Comparison of ENCODE assay signal across 19 mouse cellular contexts in the genomic region with DNA sequence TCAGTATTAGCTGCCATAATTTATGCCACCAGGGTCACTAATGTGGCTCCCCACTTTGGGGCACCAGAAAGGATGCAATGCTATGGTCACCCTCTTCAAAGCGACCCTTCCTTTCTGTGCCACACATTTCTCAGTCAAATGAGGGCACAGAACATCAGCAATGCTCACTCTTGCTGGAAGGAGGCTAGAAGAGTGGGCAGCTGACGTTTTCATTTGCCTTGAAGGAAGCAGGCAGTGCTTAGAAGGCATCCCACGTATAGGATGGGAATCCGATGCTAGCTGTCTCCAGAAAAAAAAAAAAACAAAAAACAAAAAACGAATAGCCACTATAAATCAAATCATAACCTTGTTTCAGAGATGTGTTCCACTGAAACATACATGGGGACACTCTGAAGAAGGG.
"Had no signal": no experiment of that assay in that cellular context is flagged by ENCODE, and none has a peak within 500 bp of the region (broad histone marks: within the 10 kb centered on the region; RNA-seq: fewer than 3 reads in every experiment).

No protein-coding gene starts in this region.

- H3K9me3 ChIP-seq: lung, embryonic 15.5 days; midbrain, embryonic 13.5 days; midbrain, embryonic 15.5 days had no signal

- H3K36me3 ChIP-seq: lung, embryonic 15.5 days; midbrain, embryonic 13.5 days; midbrain, embryonic 15.5 days; neural tube, embryonic 12.5 days had no signal

- ATAC-seq: liver, postnatal 0 days; lung, postnatal 0 days; midbrain, embryonic 13.5 days; midbrain, embryonic 15.5 days had no signal

- H3K27me3 ChIP-seq: lung, embryonic 15.5 days; megakaryocyte, embryonic 14.5 days; midbrain, embryonic 15.5 days had no signal

- DNase-seq: liver, postnatal 0 days; lung, adult 2 months; lung, postnatal 14 days; lung, postnatal 36 days; retina, postnatal 1 day; right cerebral cortex, postnatal 25 days; right cerebral cortex, postnatal 4 days; spleen, adult 18-20 months; thymus, adult 18-20 months; thymus, postnatal 14 days; thymus, postnatal 36 days had no signal

- H3K4me2 ChIP-seq: lung, embryonic 15.5 days; midbrain, embryonic 11.5 days; midbrain, embryonic 13.5 days; midbrain, embryonic 15.5 days; neural tube, embryonic 12.5 days had no signal

- H3K9ac ChIP-seq: liver, postnatal 0 days; lung, embryonic 15.5 days; midbrain, embryonic 13.5 days; midbrain, embryonic 15.5 days; neural tube, embryonic 12.5 days had no signal

- H3K4me3 ChIP-seq: lung, embryonic 15.5 days; megakaryocyte, embryonic 14.5 days; midbrain, embryonic 13.5 days; midbrain, embryonic 15.5 days; neural tube, embryonic 12.5 days had no signal

- H3K4me1 ChIP-seq: lung, embryonic 15.5 days; megakaryocyte, embryonic 14.5 days had no signal

- H3K27ac ChIP-seq: lung, embryonic 15.5 days; macrophage; midbrain, embryonic 13.5 days; midbrain, embryonic 15.5 days; neural tube, embryonic 12.5 days had no signal
